Mouse (Mus musculus) liver, postnatal 0 days (tissue): Measurements from ENCODE around the gene Psmb7. TPM values are rescaled to one million over a fixed set of nuclear protein-coding genes. Genes with fewer than 3 reads are reported as not detected.

Source experiments
- ATAC-seq: fragments of 200-750 bp; cut with Nextera tagmentation; 2 replicates; pipeline ENCODE4 v1.8.0; 2017; ENCODE audit warnings: mild to moderate bottlenecking, moderate library complexity
- DNase-seq: peaks from one replicate; pipeline ENCODE4 v3.0.0-alpha.2; 2016
- H3K27ac ChIP-seq: fragments of 300-500 bp; sonication (generic); 2 replicates; pipeline ENCODE4 v1.5.1; 2014; ENCODE audit warnings: antibody characterized with exemption, moderate library complexity, mild to moderate bottlenecking, low read depth
- H3K27me3 ChIP-seq: fragments of 300-500 bp; sonication (generic); 2 replicates; pipeline ENCODE4 v1.6.1; 2014; ENCODE audit warnings: low read length, control low read depth, mixed read lengths; ENCODE audit not compliant: insufficient read depth
- H3K36me3 ChIP-seq: fragments of 300-500 bp; sonication (generic); replicated peaks from 2 replicates; pipeline ENCODE4 v1.6.1; 2014; ENCODE audit warnings: mild to moderate bottlenecking, control low read depth, low read length, moderate library complexity, mixed read lengths; ENCODE audit not compliant: insufficient read depth
- H3K4me1 ChIP-seq: fragments of 300-500 bp; sonication (generic); 2 replicates; pipeline ENCODE4 v1.6.1; 2014; ENCODE audit warnings: antibody characterized with exemption, mild to moderate bottlenecking, control low read depth; ENCODE audit not compliant: insufficient read depth
- H3K4me2 ChIP-seq: fragments of 300-500 bp; sonication (generic); 2 replicates; pipeline ENCODE4 v1.6.1; 2014; ENCODE audit warnings: low read depth, mild to moderate bottlenecking, low read length, moderate library complexity, mixed read lengths
- H3K4me3 ChIP-seq: fragments of 300-500 bp; sonication (generic); 2 replicates; pipeline ENCODE4 v1.5.1; 2014; ENCODE audit warnings: low read depth, low read length
- H3K9ac ChIP-seq: fragments of 300-500 bp; sonication (generic); replicated peaks from 2 replicates; pipeline ENCODE4 v1.6.1; 2014; ENCODE audit warnings: mild to moderate bottlenecking, moderate library complexity
- H3K9me3 ChIP-seq: fragments of 300-500 bp; sonication (generic); 2 replicates; pipeline ENCODE4 v1.6.1; 2016; ENCODE audit warnings: mild to moderate bottlenecking, control low read depth, low read length, mixed read lengths
- CTCF ChIP-seq: sonication (generic); IDR thresholded peaks from 2 replicates; pipeline ENCODE4 v1.5.1; 2016; ENCODE audit warnings: antibody characterized with exemption, low read depth
- EP300 ChIP-seq: IDR thresholded peaks from 2 replicates; pipeline ENCODE4 v1.6.1; 2016; ENCODE audit warnings: antibody characterized with exemption, low read depth, mild to moderate bottlenecking
- WGBS: fragments of 180-500 bp; shearing (Covaris S2); extraction: QIAGEN DNeasy Blood & Tissue Kit; methylation state at CpG from one replicate; pipeline ENCODE4 v1.1.7; 2014; ENCODE audit not compliant: insufficient replicate concordance; 5-methylcytosine and 5-hydroxymethylcytosine counted together
- polyA plus RNA-seq: library from polyadenylated mRNA; unstranded; fragments of >200 nt; fragmentation: Nextera tagmentation; extraction: Ambion mirVana; gene quantifications from 2 replicates; pipeline ENCODE4 v1.2.1, GENCODE M21; 2015

The Psmb7 gene
- polyA plus RNA-seq, 1 experiment from 2014 or later = 120 TPM

GRCm38 (mm10) chr2:38658338-38658836, 14.5 kb upstream of the Psmb7 start:
- H3K27ac ChIP-seq = no peak overlapping the region
- no peaks in the 10 kb centered on the region for H3K27me3 ChIP-seq
- no peak overlapping the region for H3K9ac ChIP-seq
- no peaks in the 10 kb centered on the region for H3K4me1 ChIP-seq
- peak overlapping the region; percentile 24 for H3K4me3 ChIP-seq
- 2% methylated on average over 25 of the region's 25 CpGs for WGBS
- TF ChIP-seq CTCF = peak; percentile 88
- no peak for TF ChIP-seq EP300
- ATAC-seq = peak; percentile 88
- peak overlapping the region; percentile 66 for H3K4me2 ChIP-seq
- peak; percentile 76 for DNase-seq
- H3K36me3 ChIP-seq = no peaks in the 10 kb centered on the region
- H3K9me3 ChIP-seq = no peaks in the 10 kb centered on the region

- no peak for ATAC-seq
Observed at GRCm38 (mm10) chr2:38653694-38654093, 9.8 kb upstream of the Psmb7 start.

GRCm38 (mm10) chr2:38653293-38653619, 9.4 kb upstream of the Psmb7 start:
- H3K4me1 ChIP-seq = no peaks in the 10 kb centered on the region
- no peak for DNase-seq
- no peaks in the 10 kb centered on the region for H3K27me3 ChIP-seq
- no peak overlapping the region for H3K4me2 ChIP-seq
- no peak for ATAC-seq
- no peaks in the 10 kb centered on the region for H3K9me3 ChIP-seq
- no peaks in the 10 kb centered on the region for H3K36me3 ChIP-seq
- no peak for TF ChIP-seq EP300
- no peak for TF ChIP-seq CTCF
- WGBS = 87% methylated on average over 5 of the region's 5 CpGs
- H3K4me3 ChIP-seq = no peak overlapping the region
- no peak overlapping the region for H3K9ac ChIP-seq
- H3K27ac ChIP-seq = no peak overlapping the region

More at GRCm38 (mm10) chr2:38653694-38654093, 9.8 kb upstream of the Psmb7 start:
- no peak for TF ChIP-seq EP300
- no peak for TF ChIP-seq CTCF
- no peak for DNase-seq
- no peaks in the 10 kb centered on the region for H3K27me3 ChIP-seq
- no peaks in the 10 kb centered on the region for H3K36me3 ChIP-seq
- H3K4me1 ChIP-seq = no peaks in the 10 kb centered on the region
- 79% methylated on average over 2 of the region's 2 CpGs for WGBS
- no peak overlapping the region for H3K9ac ChIP-seq
- no peak overlapping the region for H3K4me3 ChIP-seq
- no peak overlapping the region for H3K27ac ChIP-seq
- no peak overlapping the region for H3K4me2 ChIP-seq
- no peaks in the 10 kb centered on the region for H3K9me3 ChIP-seq

- Histone ChIP-seq H3K9ac (no peak overlapping the region), H3K4me1 (no peaks in the 10 kb centered on the region), H3K36me3 (no peaks in the 10 kb centered on the region), H3K27me3 (no peaks in the 10 kb centered on the region), H3K27ac (no peak overlapping the region), H3K4me2 (no peak overlapping the region), H3K9me3 (no peaks in the 10 kb centered on the region), H3K4me3 (no peak overlapping the region)
- TF ChIP-seq CTCF (no peak), EP300 (no peak)
- 62% methylated on average over 10 of the region's 10 CpGs for WGBS
- DNase-seq (no peak), ATAC-seq (no peak)
Observed at GRCm38 (mm10) chr2:38652565-38653292, 8.8 kb upstream of the Psmb7 start.

- H3K4me2 ChIP-seq = no peak overlapping the region
- H3K27me3 ChIP-seq = no peaks in the 10 kb centered on the region
- no peak overlapping the region for H3K4me3 ChIP-seq
- TF ChIP-seq CTCF (no peak), EP300 (no peak)
- H3K36me3 ChIP-seq = no peaks in the 10 kb centered on the region
- 72% methylated on average over 7 of the region's 7 CpGs for WGBS
- H3K27ac ChIP-seq = no peak overlapping the region
- DNase-seq (no peak), ATAC-seq (no peak)
- H3K9me3 ChIP-seq = no peaks in the 10 kb centered on the region
- no peaks in the 10 kb centered on the region for H3K4me1 ChIP-seq
- no peak overlapping the region for H3K9ac ChIP-seq
Observed at GRCm38 (mm10) chr2:38652098-38652497, 8.2 kb upstream of the Psmb7 start.

- Histone ChIP-seq H3K27me3 (no peaks in the 10 kb centered on the region), H3K27ac (no peak overlapping the region), H3K9me3 (no peaks in the 10 kb centered on the region), H3K4me2 (no peak overlapping the region), H3K36me3 (no peaks in the 10 kb centered on the region), H3K4me1 (no peaks in the 10 kb centered on the region), H3K9ac (no peak overlapping the region), H3K4me3 (no peak overlapping the region)
- DNase-seq (no peak), ATAC-seq (no peak)
- no peak for TF ChIP-seq EP300
- TF ChIP-seq CTCF = no peak
- 76% methylated on average over 1 of the region's 1 CpGs for WGBS
Observed at GRCm38 (mm10) chr2:38650340-38650739, 6.5 kb upstream of the Psmb7 start.

- no peak overlapping the region for H3K27ac ChIP-seq
- WGBS = 73% methylated on average over 7 of the region's 7 CpGs
- no peaks in the 10 kb centered on the region for H3K36me3 ChIP-seq
- H3K4me2 ChIP-seq = no peak overlapping the region
- DNase-seq = no peak
- H3K9me3 ChIP-seq = no peaks in the 10 kb centered on the region
- no peak overlapping the region for H3K9ac ChIP-seq
- H3K4me3 ChIP-seq = no peak overlapping the region
- TF ChIP-seq CTCF = no peak
- H3K27me3 ChIP-seq = no peaks in the 10 kb centered on the region
- H3K4me1 ChIP-seq = peaks cover 12% of the 10 kb centered on the region
- ATAC-seq = no peak
Observed at GRCm38 (mm10) chr2:38647661-38648060, 3.8 kb upstream of the Psmb7 start.
